Mouse (Mus musculus) regulatory T cell (primary cell): Measurements from ENCODE around the gene Gm9913.

Source experiments
- in situ Hi-C: fragments of 300-600 bp; cut with MboI, MseI; formaldehyde crosslinking; loops from one replicate; pipeline ENCODE4 v1.15.1; 2025; ENCODE audit warnings: high pct_unique_total_duplicates

Gene Gm9913

DNA sequence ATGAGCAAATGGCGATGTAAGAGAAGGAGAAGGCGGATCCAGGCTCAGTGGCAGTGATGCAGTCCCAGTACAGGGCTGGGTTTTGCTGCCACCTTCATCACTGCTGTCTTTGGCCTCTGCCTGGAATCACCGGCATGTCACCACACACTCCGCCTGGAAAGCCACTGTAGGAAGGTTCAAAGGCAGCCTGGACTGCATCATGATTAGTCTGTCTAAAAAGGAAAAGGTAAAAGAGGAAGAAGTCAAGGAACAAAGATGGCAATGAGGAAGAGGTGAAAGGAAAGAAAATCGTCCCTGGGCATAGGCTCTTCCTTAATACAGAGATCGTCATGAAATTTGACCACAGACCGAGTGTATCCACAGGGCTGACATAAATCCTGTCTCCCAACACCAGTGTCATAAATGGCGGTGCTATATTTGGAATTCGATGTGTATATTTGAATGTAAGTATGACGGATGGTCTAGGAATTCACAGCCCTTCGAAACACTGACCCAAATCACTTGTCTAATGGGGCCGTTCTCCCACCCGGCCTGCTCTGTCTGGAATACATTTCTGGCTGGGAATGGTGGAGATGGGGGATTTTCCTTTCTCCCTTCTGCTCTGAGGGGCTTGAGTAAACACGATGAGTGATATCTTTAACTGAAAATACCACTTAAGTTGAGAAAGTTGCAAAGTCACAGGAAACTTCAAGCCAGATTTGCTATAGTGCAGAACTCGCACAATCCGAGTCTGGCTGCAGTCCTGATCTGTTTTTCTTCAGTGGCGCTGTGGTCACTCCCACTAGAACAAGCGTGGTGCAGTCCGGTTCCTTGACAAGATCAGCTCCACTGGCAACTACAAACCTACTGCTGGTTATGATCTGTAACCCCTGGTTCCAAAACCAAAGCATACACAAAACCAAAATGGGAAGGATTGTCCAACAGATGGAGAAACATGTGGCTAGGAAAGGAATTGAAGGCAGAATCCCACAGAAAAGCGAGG is 9.8 kb upstream of the Gm9913 start:
- in situ Hi-C loops = no loop called here

DNA sequence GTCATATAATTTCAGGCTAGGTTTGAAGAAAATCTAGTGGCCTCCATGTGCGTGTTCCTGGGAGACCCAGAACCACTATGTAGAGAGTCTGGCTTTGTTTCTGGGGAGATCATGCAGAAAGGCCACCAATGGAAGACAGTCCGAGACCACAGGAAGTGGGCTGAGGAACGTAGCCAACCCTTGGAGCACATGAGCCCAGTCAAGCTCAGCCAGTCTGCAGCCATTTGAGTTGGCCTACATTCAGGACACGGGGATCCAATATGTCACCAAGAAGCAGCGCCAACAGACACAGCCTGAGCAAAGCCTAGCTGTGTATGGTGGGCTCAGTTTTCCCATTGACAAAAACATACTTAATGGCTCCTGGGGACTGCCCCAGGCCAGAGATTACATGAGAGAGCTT is 8.2 kb upstream of the Gm9913 start:
- in situ Hi-C loops = no loop called here

DNA sequence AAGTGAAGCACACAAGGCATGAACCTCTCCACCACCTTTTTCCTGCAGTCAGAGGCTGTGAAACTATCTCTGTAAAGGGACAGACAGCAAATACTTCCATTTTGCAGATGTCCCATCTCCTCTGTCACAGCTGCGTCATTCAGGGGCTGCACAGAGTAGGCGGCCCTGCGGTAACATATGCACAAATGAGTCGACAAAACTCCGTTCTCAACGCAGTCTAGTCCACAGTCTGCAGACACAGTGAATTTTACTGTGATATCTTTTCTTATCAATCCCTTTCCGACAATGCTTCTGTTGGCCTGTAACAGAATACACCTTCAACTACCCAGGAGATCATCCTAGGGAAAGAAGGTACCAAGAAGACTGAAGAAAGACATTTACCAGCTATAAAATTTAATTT is 6.7 kb upstream of the Gm9913 start:
- in situ Hi-C loops = no loop called here

DNA sequence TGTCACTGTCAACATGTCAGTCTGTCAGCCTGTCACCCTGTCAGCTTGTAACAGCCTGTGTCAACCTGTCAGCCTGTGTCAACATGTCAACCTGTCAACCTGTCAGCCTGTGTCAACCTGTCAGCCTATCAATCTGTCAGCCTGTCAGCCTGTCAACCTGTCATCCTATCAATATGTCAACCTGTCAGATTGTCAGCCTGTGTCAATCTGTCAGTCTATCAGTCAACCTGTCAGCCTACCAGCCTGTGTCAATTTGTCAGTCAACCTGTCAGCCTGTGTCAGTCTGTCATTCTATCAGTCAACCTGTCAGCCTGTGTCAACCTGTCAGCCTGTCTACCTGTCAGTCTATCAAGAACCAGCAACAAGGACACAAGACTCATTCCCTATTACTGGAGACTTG is 3.4 kb upstream of the Gm9913 start:
- in situ Hi-C loops = no loop called here

DNA sequence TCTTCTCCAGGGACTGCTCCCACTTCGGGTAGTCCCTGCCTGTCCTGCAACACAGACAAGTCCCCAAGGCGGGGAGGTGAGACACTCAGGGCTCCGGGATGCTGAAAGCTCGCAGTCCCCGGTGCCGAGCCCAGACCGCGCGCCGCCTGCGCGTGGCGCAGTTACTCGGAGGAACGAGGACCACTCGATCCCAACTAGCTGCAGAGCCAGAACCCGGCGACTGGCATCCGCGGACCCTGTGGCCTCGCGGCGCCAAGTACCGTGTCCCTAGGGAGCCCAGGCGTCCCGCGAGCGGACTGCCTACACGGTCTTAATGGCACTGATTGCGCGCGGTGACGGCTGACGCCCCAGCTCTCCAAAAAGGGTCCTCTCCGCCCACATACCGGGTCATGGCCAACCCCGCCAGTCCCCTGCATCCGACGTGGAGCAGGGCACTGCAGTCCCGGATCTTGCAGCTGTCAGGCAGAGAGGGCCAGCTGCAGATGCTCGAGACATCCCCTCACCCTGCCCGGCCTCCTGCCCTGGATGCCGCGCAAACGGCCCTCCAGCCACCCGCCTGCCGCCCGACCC is 942 bp downstream of the Gm9913 start:
- in situ Hi-C loops = no loop called here

DNA sequence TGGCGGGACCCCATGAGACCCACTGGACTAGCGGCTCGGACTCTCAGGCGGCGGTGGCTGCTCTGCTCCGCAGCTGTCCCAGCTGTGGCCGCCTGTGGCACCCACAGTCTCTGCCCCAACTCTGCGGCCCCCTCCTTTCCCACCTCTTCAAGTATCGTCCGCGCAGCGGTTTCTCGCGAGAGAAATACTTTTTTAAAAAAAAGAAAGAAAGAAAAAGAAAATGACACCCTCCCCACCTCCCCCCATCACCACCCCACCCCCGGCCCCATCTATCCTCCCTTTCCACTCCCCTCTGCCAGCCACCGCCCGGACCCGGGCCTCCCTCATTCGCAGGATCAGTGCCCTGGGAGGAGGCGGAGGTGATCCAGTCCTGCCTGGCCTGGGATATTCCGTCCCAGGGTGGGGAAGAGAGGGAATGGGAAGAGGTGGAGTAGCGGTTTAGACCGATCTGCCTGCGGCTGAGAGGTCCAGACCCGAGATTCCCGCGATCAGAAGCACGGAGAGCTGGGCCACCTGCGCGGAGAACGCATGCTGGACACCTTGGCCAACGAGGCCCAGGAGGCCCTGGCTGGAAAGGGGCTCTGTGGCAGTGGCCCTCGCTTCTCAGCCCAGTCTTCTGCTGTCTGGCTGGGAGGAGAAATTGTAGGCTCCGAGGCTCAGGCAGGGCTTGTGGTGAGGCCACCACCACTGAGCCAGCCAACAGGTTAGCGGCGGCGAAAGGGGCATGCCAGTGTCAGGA is 1.6 kb downstream of the Gm9913 start:
- in situ Hi-C loops = no loop called here

DNA sequence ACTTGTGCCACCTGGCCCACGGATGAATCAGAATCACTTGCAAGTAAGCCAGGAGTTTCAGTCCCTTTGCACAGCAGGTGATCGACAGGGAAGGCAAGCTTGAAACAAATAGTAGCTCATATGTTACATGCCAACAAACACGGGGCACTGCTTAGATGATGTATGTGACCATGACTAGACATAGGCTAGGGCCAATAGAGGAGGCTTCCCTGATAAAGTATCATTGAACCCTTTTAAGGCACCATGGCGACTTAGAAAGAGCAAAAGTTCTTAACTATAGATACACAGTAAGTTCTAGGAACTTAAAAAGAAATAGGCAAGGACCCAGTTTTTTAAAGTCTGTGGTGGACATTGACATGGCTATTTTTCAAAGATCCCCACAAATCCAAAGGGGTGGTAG is 3.0 kb downstream of the Gm9913 start, which contains the start of gene Fbn1:
Gene Fbn1 (minus strand): TSS at position 101 of the 400 bp plus-strand sequence.
- in situ Hi-C loops = no loop called here

DNA sequence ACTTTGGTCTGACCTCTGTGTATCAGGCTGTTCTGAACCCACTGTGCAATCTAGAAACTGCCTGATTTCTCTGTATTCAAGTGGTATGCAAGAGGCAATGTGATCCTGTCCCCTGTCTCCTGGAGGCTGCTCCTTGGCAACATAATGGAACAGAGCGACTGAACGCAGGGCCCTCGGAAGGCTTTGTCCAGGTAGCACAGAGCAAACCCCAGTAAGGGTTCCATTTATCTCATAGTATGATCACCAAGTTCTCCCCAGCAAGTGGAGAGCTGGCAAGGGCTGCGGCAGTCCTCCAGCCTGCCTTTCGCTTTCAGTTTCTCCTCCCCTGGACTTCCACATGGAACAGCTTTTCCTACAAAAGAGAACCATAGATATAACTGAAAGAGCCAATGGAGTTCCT is 3.5 kb downstream of the Gm9913 start:
- in situ Hi-C loops = no loop called here

DNA sequence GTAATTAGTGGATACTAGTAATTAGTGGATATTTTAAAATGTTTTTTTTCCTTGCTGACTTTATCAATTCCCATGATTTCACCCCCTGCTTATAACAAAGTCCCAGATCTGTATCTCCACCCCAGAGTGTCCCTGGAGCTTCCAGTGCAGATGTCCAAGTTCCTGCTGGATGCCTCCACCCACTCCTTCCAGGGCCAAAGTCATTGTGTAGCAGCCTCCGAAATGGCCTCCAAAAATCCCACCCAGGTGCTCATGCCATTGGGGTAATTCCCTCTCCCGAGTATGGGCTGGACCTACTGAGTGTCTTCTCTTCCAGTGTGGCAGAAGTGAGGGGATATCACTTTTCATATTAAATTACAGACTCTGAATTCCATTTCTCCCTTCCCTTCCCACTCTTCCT is 5.9 kb downstream of the Gm9913 start:
- in situ Hi-C loops = no loop called here

DNA sequence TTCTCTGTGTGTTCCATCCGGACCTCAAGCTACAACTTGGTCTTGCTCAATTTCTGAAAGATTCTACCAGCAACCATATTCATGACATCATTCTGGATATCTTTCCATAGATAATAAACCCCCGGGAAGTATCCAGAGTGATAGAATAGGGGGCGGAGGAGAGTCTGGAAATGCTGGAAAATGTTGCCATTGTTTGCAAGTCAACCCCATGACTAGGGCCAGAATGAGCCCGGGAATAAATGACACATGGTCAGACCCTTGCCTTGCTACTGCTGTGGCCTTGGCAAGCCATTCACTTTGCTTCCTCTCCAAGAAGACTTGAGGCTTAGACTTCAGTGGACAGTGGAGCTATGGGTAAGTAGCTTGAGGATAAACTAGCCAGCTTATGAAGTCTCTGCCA is 7.0 kb downstream of the Gm9913 start:
- in situ Hi-C loops = no loop called here

DNA sequence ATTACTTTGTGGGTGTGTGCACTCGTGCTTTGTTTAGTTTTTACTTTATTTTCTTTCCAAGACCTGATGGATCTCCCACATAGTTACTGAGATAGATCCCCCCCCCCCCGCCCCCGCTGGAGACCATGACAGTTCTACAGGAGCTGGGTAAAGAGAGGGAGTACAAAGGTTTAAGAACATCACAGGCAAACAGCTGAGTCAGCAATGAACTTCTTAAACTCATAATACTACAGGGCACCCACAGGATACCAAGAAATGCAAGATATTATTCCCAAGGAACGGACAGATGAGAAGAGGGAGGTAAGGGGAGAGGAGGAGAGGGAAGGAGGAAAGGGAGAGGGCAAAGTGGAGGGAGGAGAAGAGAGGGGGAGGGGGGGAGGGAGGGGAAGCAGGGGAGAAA is 7.7 kb downstream of the Gm9913 start:
- in situ Hi-C loops = no loop called here

DNA sequence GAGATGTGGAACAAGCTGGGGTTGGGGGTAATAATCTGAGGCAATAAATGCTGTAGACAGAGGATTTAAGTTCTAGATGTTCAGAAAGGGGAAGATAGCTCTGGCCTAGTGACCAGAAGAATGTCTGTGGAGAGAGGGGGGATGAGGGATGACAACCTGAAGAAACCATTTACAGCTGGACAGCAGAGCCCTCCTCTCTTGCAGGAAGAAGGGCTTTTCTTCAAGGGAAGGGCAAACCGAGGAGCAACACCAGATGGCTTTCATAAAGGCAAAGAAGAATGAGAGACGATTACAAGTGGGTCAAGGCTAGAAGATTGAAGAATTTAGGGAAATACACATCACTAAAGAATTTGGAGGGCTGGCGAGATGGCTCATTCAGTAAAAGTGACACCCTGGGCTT is 9.5 kb downstream of the Gm9913 start:
- in situ Hi-C loops = no loop called here

DNA sequence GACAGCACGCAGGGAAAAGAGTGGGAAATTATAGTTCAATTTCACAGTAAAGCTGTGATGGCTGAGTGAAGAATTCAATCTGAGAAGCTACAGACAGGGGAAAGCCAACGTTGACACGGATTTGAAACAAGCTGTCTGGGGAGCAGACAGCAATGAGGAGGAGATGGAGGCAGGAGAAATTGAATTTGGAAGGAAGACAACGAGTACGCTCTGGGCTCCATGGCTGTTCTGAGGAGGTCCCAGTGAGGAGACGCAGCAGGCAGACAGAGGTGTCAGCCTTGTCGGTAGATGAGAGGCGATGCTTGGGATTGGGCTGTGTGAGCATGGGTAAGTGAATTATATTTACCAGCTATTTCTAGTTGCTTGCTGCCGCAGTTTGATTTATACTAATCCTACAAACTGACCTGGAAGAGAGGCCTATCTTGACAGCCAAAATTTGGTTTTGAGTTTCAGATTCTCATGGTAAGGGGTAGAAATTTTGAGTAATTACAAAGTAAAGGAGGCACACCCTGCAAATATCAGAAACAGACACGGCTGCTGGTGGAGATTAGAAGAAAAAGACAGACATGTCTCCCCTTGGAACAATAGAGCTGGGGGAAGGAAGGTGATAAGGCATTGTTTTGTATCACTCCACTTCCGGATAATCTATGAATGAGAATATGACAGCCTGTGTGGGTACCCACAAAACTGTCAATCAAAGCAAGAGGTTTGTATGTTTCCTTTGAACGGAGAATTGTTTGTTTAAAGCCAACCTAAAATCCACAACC is 10.6 kb downstream of the Gm9913 start:
- in situ Hi-C loops = no loop called here

DNA sequence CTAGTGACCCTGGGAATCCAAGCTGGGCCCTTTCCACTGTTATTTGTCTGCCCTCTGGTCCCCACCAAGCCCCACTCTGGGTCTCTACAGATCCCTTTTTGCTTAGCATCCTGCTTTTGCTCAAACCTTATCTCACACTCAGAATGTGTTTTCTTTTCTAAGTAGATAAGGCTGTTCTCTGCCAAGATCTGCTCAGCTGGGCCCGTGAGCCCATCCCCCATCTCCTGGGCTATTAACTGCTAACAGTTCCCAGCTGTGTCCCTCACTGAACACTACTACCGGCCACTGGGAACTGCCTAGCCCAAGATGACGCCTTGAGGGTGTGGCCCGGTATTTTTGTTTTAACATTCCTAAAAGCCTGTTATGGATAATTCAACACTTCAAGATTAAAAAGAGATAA is 11.7 kb downstream of the Gm9913 start:
- in situ Hi-C loops = no loop called here

DNA sequence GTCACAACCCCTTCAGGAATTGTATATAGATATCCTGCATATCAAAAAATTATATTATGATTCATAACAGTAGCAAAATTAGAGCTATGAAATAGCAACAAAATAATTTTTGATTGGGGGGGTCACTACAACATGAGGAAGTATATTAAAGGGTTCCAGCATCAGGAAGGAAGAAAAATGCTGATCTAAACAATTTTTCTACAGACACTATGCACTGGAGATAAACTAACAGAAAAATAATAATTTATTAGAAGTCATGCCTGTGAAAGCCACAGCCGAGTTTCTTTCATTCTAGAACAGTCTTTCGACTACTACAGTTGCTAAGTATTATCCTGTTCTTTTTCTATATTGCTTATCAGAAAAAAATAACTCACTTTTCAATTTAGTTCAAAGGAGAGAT is 20.6 kb downstream of the Gm9913 start:
- in situ Hi-C loops = no loop called here

DNA sequence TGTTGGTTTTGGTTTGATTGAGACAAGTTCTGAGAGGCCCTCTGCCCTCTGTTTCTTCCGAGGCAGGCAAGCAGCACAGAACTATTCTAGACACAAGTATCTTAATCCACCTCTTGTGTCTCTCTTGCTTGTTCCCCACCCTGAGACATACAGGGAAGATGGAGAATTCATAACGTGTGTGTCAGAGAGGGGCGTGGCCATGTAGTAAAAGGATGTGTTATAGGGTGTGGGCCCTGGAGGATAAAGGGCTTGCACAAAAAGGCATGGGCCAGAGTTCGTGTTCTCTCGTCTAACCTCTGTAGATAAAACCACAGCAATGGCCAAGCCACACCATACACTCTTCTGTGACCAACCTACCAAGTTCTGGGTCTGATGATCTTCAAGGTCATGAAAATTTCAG is 21.7 kb downstream of the Gm9913 start:
- in situ Hi-C loops = no loop called here

DNA sequence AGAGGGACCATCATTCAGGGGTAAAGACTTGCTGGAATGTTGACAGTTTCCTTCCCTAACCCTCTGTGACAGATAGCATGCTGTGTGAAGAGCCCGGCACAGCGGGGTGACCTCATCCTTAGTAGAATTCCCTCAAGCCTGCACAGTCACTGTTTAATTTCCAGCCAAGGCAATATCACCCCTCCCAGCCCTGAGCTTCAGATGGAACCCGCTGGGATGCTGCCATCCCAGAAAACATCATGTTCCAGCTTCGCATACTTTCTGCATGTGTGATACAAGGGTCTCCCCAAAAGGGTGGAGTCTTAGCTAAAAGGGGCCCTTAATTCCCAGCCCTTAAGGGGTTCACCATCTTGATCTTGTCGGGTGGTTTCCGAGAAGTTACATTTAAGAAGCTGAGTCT is 25.8 kb downstream of the Gm9913 start:
- in situ Hi-C loops = no loop called here

DNA sequence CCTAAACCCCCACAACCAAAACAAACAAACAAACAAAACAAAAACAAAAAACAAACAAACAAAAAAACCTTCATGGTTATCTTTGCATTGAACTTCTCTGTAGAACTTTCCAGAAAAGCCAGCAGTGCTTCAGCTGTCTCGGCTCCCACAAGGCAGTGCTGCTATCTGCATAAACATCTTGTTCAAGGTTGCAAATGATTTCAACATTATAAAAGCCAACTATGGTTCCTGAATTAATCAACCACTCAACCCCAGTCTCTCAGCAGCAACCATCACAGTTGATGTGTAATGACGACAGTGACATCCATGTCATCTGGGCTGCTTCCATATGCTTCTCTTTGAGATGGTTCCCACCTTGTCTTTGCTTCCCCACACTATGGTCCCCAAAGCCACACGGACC is 34.8 kb downstream of the Gm9913 start:
- in situ Hi-C loops = no loop called here

DNA sequence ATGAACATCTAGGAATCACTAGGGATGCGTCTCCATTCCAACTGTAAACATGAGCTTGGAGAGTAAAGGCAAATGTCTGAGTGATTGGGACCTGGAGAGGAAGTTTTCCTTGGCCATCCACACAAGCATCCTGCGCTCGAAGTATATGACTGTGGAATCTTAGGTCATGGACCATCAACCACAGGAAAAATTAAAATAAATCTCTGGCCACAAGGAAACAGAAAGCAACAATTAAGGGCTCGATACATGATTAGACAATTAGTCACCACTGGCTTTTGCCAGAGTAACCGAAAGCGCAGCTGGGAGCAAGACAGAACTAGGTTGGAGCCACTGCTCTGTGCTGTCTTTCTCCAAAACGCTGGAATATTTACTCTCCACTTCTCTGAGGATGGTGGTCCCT is 35.7 kb downstream of the Gm9913 start:
- in situ Hi-C loops = no loop called here

DNA sequence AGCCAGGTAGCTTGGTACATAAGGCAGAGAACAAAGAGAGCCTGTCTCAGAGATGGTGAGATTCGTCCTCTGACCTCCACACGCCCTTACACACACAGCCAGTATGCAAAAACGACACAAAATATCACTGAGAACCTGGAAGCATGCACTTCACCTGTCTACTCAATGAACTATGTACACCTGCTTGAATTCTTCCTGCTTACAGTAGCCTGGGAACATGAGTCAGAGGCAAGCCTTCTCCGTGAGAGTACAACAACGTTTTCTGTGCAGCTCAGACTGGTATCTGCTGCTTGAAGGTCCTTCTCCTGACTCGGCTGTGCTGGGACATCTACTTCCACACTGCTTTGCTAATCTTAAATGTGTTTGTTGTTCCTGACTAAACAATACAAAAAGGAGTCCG is 36.6 kb downstream of the Gm9913 start:
- in situ Hi-C loops = no loop called here

DNA sequence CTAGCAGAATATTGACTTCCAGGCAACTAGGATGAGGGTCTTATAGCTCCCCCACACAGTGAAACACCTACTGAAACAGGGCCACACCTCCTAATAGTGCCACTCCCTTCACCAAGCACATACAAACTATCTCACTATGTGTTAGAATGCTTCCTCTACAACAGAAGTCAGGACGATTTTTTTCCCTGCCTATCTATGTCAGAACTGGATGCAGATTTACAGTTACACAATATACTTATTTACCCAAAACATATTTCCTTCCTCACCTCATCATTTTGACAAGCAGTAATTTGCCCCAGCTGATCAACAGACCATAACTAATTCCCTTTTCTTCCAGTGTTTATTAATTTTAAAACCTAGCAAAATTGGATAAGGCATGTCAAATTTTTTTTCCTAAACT is 38.8 kb downstream of the Gm9913 start:
- in situ Hi-C loops = no loop called here

DNA sequence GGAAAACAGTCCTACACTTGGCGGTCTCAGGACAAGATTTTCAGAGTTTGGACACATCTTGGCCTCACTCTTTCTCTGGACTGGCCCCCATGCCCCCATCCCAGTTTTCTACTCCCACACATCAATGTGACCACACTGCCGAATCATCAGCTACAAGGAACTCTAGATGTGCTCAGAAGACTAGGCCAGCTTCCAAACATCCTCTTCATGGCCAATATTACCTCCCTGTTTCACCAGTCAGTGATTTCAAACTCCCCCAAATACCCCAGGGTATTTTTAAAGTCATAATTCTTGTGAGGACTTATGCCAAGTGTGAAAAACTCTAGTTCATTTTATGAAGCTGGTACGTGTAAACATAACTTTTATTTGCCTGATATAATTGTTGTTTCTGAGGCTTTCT is 40.1 kb downstream of the Gm9913 start:
- in situ Hi-C loops = no loop called here
